Mouse (Mus musculus) small intestine, adult 2 months (tissue): ENCODE results near the gene Tmem182. TPM values are rescaled to one million over a fixed set of nuclear protein-coding genes. Genes with fewer than 3 reads are reported as not detected.
A peak's percentile ranks its signal among the peaks of the same experiment; 100 is the strongest.

Source experiments
- H3K27ac ChIP-seq: fragments of 200-500 bp; 2 replicates; pipeline ENCODE4 v1.5.1; 2012; ENCODE audit warnings: low read depth, low read length, control low read depth, inconsistent platforms; ENCODE audit not compliant: insufficient read depth
- H3K27me3 ChIP-seq: fragments of 200-500 bp; 2 replicates; pipeline ENCODE4 v1.6.1; 2012; ENCODE audit warnings: mild to moderate bottlenecking, moderate library complexity, low read length, inconsistent platforms; ENCODE audit not compliant: control insufficient read depth, insufficient read depth
- H3K36me3 ChIP-seq: fragments of 200-500 bp; 2 replicates; pipeline ENCODE4 v1.6.1; 2012; ENCODE audit warnings: mild to moderate bottlenecking, low read length, control low read depth, inconsistent platforms; ENCODE audit not compliant: control insufficient read depth, insufficient read depth
- H3K4me1 ChIP-seq: fragments of 200-500 bp; 2 replicates; pipeline ENCODE4 v1.6.1; 2012; ENCODE audit warnings: low read length, inconsistent platforms, mixed read lengths; ENCODE audit not compliant: control insufficient read depth, insufficient read depth, insufficient read length
- H3K4me3 ChIP-seq: fragments of 200-500 bp; 2 replicates; pipeline ENCODE4 v1.5.1; 2012; ENCODE audit warnings: low read depth, mild to moderate bottlenecking, control low read depth, inconsistent platforms, low read length, moderate library complexity
- CTCF ChIP-seq: fragments of 200-500 bp; IDR thresholded peaks from 2 replicates; pipeline ENCODE4 v1.5.1; 2012; ENCODE audit warnings: low read depth, mild to moderate bottlenecking, control low read depth, inconsistent platforms, low read length, moderate library complexity, mixed read lengths; ENCODE audit not compliant: insufficient replicate concordance, insufficient read length; ENCODE audit errors: extremely low read depth
- POLR2A ChIP-seq: fragments of 200-500 bp; IDR thresholded peaks from 2 replicates; pipeline ENCODE4 v1.6.1; 2012; ENCODE audit warnings: low read depth, mild to moderate bottlenecking, control low read depth, inconsistent platforms, low read length, moderate library complexity
- WGBS: fragments of 180-500 bp; shearing (Covaris S2); methylation state at CpG from one replicate; pipeline ENCODE4 v1.1.7; 2018; 5-methylcytosine and 5-hydroxymethylcytosine counted together
- polyA plus RNA-seq: library from polyadenylated mRNA; depleted of rRNA; stranded (reverse); fragments of >200 nt; gene quantifications from 2 replicates; pipeline ENCODE4 v1.2.3, GENCODE M21; 2012; rRNA removed

The Tmem182 gene
- polyA plus RNA-seq, 1 experiment: not detected

DNA sequence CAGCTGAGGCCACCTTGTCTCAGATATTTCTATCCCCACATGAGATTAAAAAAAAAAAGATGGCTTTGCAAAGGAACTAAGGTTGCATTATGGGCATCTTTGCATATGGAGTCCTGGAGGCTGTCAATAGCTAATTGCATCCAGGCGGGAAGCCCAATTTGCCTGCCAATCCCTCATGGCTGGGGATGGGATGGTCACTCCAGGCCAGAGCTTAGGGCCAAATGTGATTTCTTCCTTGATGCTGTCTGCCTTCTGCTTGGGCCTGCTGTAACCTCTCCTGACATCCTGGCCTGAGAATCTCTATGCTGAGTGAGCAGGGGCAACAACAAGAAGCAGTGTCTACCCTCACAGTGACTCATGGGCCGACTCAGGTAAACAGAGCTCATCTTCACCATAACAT lies 78.5 kb downstream of the Tmem182 start:
- 81% methylated on average over 2 of the region's 2 CpGs for WGBS
- no peaks in the 10 kb centered on the region for H3K27me3 ChIP-seq

DNA sequence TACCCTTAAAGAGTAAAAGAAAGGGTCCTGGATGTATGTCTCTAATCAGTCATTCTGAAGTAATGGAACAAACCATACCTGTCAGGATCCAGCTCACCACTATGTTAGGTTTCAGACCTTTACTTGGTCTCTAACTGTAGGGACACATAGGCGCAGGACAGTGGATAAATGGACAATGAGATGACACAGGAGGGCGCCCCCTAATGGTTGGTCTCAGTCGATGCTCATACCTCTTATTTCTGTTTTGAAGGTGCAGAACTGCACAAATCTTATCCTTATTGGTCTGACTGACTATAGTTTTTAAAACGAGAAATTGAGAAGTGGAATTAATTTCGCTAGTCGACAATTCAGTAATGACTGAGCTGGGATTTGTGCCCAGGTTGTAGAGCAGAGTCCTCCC lies 79.5 kb downstream of the Tmem182 start:
- WGBS: 68% methylated on average over 6 of the region's 6 CpGs

More for the DNA sequence above, 78.5 kb downstream of the Tmem182 start:
- no peak overlapping the region for H3K4me3 ChIP-seq
- no peaks in the 10 kb centered on the region for H3K36me3 ChIP-seq
- no peak for TF ChIP-seq CTCF
- no peak for TF ChIP-seq POLR2A
- H3K4me1 ChIP-seq: no peaks in the 10 kb centered on the region
- H3K27ac ChIP-seq: no peak overlapping the region

DNA sequence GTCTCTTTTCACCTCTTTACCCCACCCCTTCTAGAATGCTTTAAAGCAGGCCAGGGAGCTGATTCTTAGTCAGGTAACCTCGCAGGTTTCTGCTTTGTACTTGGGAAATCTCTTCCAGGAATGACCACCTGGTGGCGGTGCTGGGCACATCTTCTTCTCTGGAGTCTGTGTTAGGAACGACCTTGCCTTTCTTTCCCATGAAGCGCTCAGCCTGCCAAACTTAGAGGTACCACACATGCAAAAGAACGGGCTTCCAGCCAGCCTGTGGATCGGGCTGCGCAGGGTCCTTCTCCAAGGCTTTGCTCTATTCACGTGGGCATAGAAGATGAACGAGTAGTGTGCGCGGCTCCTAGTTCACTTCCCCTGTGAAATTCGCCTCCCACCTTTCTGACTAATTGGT lies 82.3 kb downstream of the Tmem182 start:
- WGBS: 40% methylated on average over 12 of the region's 12 CpGs
- Histone ChIP-seq H3K4me3 (no peak overlapping the region), H3K4me1 (no peaks in the 10 kb centered on the region), H3K27ac (no peak overlapping the region), H3K36me3 (no peaks in the 10 kb centered on the region), H3K27me3 (no peaks in the 10 kb centered on the region)
- TF ChIP-seq CTCF: peak; percentile 35; the same call in 1 of the 2 replicates
- no peak for TF ChIP-seq POLR2A

More for the DNA sequence above, 79.5 kb downstream of the Tmem182 start:
- H3K27me3 ChIP-seq: no peaks in the 10 kb centered on the region
- H3K4me1 ChIP-seq: no peaks in the 10 kb centered on the region
- H3K27ac ChIP-seq: no peak overlapping the region
- TF ChIP-seq POLR2A (no peak), CTCF (no peak)
- H3K36me3 ChIP-seq: no peaks in the 10 kb centered on the region
- H3K4me3 ChIP-seq: no peak overlapping the region

DNA sequence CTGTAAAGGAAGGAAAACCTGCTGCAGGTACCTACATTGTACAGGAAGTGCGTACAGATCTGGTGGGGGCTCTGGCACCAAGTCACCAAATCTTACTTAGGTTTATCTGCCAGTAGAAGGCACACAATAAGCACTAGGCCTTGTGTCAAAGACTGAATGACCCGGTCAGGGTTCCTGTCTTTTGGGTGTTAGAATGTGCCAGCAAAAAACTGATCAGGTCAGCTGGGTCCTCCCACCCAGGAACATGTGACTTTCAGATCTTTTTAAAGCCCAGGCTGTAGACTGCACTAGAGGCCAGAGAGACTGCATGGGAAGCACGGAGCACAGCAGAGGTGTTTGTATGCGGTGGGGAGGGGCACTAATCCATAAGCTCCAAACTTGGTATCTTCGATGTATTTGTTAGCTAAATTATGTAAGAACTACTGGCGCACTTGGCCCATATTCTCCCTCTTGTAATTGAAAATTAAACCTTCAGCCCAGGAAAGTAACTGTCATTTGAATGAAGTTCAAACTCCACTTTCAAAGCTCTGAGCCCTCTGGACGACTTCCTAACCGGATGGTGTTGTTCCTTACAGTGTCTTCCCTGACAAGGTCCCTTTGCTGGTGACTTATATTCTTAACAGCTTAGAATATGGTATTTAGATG lies 83.1 kb downstream of the Tmem182 start:
- no peaks in the 10 kb centered on the region for H3K36me3 ChIP-seq
- no peak for TF ChIP-seq POLR2A
- no peak for TF ChIP-seq CTCF

DNA sequence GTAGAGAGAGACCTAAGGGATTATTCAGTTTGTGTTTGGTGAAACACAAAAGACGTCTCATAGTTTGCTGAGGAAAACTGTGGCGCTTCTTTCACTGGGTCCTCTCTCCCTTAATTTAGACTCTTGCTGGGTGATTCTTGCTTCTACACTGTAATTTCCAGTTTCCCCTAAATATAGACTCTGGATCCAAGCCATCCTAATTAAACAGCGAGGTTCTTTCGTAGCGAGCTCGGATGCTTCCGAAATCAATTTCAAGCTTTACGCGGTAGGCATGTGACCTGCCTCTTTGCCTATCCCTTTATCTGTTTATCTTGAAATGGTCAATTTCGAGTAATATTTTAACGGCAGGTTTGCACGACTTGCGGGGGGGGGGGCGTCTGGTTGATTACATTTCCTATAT lies 84.2 kb downstream of the Tmem182 start:
- TF ChIP-seq CTCF (no peak), POLR2A (no peak)
- WGBS: 70% methylated on average over 14 of the region's 14 CpGs
- no peak overlapping the region for H3K4me3 ChIP-seq
- no peaks in the 10 kb centered on the region for H3K36me3 ChIP-seq
- H3K27ac ChIP-seq: no peak overlapping the region
- H3K27me3 ChIP-seq: no peaks in the 10 kb centered on the region
- no peaks in the 10 kb centered on the region for H3K4me1 ChIP-seq

More for the DNA sequence above, 83.1 kb downstream of the Tmem182 start:
- H3K27ac ChIP-seq: no peak overlapping the region
- 85% methylated on average over 8 of the region's 8 CpGs for WGBS
- H3K27me3 ChIP-seq: no peaks in the 10 kb centered on the region
- H3K4me1 ChIP-seq: no peaks in the 10 kb centered on the region
- no peak overlapping the region for H3K4me3 ChIP-seq

DNA sequence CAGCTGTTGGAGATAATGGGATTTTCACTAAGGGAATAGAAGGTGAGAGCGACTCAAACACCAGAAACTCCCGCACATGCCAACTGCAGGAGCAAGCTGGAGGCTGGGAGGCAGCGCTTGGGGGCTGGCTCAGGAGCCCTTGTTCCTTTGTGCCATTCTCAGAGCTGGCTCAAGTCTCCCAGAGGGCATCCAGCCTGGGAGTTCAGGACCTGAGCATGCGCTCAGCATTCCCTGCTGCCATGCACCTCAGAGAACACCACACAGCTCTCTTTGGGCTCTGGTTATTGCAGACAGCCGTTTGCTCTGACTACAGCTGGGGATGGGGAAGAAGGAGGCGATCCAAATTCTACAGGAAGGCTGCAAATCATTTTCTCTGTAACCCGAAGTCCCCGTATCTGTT lies 84.8 kb downstream of the Tmem182 start:
- H3K4me3 ChIP-seq: no peak overlapping the region
- TF ChIP-seq POLR2A: no peak
- no peak for TF ChIP-seq CTCF
- 70% methylated on average over 8 of the region's 8 CpGs for WGBS
- no peaks in the 10 kb centered on the region for H3K36me3 ChIP-seq
- no peaks in the 10 kb centered on the region for H3K4me1 ChIP-seq
- no peak overlapping the region for H3K27ac ChIP-seq
- no peaks in the 10 kb centered on the region for H3K27me3 ChIP-seq

DNA sequence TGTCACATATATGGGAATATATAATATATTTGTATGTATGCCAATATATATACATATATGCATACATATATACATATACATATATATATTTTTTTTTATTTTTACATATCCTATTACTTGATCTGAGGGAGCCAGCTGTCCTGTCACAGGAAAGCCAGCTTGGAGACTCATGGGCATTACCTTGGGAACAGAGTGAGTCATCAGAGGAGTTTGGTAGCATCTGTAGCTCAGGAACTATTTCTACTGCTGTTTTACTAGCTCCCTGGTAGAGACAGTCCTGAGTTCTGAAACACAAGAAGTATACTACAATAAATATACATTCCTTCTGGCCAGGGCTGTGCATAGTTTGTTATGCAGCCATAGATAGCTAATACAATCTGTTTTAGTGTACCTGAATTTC lies 98.3 kb downstream of the Tmem182 start:
- Histone ChIP-seq H3K27me3 (no peaks in the 10 kb centered on the region), H3K4me3 (no peak overlapping the region), H3K36me3 (no peaks in the 10 kb centered on the region), H3K4me1 (no peaks in the 10 kb centered on the region), H3K27ac (no peak overlapping the region)
- no peak for TF ChIP-seq CTCF
- no peak for TF ChIP-seq POLR2A

Other genes with a start within 250 kb of the Tmem182 start
- 3.8 TPM in 1 of 2 replicates, not detected in the other for gene Slc9a4, start 225.5 kb upstream of the Tmem182 start, polyA plus RNA-seq
- gene Slc9a2, start 125.0 kb upstream of the Tmem182 start, polyA plus RNA-seq: 95.1 and 234 TPM in 2 replicates
- gene Mfsd9, start 14.9 kb upstream of the Tmem182 start, polyA plus RNA-seq: 6.7 and 14.0 TPM in 2 replicates